Mouse (Mus musculus) thymus, postnatal 0 days (tissue): Measurements from ENCODE around the gene Mzf1. TPM values are rescaled to one million over a fixed set of nuclear protein-coding genes. Genes with fewer than 3 reads are reported as not detected.
A peak's percentile ranks its signal among the peaks of the same experiment; 100 is the strongest.

Experiments
- DNase-seq: peaks from one replicate; pipeline ENCODE4 v3.0.0-alpha.2; 2015; ENCODE audit warnings: low spot score
- polyA plus RNA-seq: library from polyadenylated mRNA; unstranded; fragments of >200 nt; fragmentation: Nextera tagmentation; extraction: Ambion mirVana; gene quantifications from 2 replicates; pipeline ENCODE4 v1.2.1, GENCODE M21; 2015

Mzf1 gene
- polyA plus RNA-seq, 1 experiment from 2014 or later = 1.6 TPM

DNA sequence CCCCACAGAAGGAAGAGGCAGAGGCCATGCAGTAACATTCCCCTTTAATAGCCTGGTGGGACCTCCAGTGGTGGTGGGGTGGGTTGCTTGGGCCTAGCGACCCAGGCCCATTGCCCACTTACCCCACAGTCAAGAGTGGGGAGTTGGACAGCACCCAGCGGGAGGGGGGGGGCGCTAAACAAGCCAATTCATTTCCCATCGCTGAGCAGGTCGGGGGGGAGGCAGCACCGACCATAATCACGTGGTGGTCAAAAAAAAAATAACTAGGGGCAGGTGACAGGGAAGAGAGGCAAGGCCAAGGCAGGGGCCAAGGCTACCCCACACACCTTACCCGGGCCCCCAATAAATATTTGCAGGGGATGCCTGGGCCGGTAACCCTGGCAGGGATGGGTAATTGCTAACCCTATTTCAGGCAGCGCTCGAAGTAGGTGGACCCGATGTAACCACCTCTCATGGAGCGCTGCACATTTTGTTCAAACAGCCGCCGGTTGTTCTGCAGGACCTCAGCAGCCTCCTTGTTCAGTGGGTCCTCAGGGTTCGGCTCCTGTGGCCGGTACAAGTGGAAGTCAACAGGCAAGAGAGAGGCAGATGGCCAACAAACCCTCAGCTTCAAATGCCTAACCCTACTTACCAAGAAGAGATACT lies 19.2 kb downstream of the Mzf1 start:
- no peak for DNase-seq

DNA sequence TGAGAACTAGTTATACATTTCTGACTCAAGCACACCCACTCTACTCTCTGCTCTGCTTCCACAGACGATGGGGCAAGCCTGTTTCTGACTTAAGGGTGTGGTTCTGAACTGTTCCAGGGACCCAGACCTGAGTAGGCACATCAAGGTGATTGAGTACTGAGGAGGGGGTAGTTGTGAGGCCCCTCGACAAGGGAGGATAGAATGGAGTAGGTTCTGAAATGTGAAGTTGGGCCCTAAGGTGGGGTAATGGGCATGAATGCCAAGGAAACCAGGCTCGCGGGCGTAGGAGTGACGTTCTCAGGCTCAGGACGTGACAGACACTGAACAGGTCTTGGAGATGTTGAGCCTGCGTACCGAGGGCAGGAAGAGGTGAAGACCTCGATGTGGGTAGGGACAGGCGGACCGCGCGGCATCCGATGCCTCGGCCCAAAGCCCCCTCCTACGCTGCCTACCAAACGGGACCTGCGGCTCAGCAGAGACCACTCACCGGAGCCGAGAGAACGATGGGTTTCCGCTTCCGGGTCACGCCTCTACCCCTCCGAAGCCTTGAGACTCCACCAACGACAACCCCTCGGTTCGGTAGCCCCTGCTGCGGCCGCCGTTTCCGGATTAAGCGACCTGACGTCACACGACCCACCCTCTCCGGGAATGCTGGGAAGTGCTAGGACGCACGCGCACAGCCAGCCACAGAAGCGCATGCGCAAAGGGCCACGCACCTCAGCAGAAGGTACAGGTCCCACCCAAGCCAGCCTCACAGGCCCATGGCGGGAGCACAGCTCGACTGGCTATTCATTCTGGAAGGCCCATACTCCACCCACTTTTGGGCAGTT lies 20.2 kb downstream of the Mzf1 start, which contains the start of gene Chmp2a:
Gene Chmp2a (minus strand): TSS at position 660 of the 830 bp plus-strand sequence.
- DNase-seq = peak; percentile 98

DNA sequence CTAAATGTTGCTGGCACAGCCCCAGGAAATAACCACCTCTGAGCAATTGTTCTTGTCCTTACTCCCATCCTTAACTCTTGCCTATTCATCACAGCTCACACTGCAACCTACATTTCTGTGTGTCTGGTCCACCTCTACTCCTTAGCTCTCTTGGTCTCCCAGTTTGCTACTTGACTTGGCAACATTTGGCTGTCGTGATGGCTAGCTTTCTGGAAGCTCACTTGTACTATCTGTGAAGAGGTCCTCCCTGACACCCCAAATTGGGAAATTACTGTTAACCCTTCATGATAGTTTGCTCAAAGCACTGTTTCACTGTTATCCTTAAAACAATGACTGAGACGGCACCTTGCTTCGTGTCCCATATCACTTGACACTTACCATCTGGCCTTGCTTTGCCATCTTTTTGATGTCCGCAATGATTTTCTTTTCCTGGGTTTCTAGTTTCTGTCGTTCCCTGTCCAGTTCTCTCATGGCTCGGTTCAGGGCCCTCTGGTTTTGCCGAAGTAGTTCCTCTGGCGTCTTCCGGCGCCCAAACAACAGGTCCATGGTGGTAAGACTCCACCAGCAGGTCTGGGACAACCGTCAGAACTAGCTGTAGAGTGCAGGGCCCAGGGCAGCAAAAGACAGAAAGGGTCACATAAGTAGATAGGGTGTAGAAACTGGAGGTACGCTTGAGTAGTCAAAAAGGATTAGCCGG lies 21.0 kb downstream of the Mzf1 start:
- no peak for DNase-seq

- DNase-seq = no peak
Observed at GRCm38 (mm10) chr7:13032541-13032940, 22.0 kb downstream of the Mzf1 start.

DNA sequence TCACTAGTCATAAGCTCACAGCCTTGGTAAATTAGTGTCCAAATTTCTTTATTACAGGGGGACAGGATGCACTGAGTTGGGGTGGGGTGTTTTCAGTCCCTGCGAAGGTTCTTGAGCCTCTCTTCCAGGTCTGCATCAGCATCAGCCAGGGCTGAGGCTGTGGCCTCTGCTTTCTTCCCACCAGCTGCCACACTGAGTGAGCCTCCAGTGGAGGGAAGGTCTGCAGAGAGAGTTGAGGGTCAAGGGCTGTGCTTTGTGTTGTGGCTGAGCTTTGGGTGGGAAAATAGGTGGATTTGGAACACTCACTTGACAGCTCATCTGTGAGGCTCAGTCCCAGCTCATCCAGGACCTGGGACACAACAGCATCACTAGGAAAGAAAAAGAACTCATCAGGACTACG lies 22.6 kb downstream of the Mzf1 start:
- no peak for DNase-seq

DNA sequence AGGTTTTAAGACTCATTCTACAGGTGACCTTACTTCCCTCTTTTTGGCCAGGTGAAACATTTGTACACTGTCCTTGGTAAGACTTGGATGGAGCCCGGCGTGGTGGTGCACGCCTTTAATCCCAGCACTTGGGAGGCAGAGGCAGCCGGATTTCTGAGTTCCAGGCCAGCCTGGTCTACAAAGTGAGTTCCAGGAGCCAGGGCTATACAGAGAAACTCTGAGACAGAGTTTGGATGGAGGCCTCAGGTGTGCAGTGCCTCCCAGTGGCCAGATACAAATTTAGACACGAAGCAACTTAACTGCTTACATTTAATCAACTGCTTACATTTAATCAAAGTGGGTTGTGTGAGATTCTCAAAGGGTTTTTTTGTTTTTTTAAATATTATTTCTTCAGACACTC lies 23.5 kb downstream of the Mzf1 start:
- peak; percentile 36 for DNase-seq

GRCm38 (mm10) chr7:13028986-13029385 lies 25.6 kb downstream of the Mzf1 start:
- DNase-seq = no peak

DNA sequence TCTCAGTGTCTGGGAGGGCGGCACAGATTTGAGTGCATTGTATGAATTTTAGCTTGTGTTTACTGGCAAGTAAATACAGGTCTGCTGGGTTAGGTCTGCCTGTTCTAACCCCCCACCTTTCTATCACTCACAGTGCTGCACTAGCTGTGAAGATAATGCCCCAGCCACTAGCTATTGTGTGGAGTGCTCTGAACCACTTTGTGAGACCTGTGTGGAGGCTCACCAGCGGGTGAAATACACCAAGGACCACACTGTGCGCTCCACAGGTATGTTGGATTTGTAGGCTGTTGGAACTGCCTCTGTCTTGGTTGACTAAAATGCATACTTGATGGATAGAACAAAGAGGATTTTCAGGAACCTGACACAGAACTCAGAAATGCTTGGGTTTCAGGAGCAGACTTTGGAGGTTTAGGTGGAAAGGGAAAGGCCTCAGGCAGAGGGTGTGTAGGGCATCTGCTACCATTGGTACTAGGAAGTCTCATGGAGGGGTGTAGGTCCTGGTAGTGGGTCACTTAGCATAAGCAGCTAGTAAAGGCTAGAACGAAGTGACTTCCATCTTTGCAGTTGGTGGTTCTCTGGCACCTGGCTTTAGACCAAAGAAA lies 29.0 kb downstream of the Mzf1 start:
- no peak for DNase-seq

- DNase-seq = peak; percentile 78
Observed at GRCm38 (mm10) chr7:13024805-13025204, 29.8 kb downstream of the Mzf1 start.

- peak; percentile 96 for DNase-seq
Observed at GRCm38 (mm10) chr7:13023928-13024731, 30.4 kb downstream of the Mzf1 start.

- DNase-seq = peak; percentile 79
Observed at GRCm38 (mm10) chr7:13022773-13023535, 31.6 kb downstream of the Mzf1 start.

DNA sequence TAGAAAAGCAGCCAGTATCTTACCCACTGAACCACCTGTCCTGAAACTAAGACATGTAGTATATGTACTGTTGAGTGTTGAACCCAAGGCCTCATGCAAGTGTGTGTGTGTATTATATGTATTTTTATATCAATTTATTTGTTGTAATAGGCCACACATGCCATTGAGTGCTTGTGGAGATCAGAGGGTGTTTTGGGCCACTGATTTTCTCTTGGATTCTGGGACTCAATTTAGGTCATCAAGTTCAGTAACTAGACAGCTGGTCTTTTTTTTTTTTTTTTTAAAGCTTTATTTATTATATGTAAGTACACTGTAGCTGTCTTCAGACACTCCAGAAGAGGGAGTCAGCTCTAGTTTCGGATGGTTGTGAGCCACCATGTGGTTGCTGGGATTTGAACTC lies 39.3 kb downstream of the Mzf1 start:
- no peak for DNase-seq

GRCm38 (mm10) chr7:13014275-13014839 lies 40.2 kb downstream of the Mzf1 start:
- DNase-seq = no peak

GRCm38 (mm10) chr7:13013671-13014070 lies 40.9 kb downstream of the Mzf1 start:
- DNase-seq = no peak

DNA sequence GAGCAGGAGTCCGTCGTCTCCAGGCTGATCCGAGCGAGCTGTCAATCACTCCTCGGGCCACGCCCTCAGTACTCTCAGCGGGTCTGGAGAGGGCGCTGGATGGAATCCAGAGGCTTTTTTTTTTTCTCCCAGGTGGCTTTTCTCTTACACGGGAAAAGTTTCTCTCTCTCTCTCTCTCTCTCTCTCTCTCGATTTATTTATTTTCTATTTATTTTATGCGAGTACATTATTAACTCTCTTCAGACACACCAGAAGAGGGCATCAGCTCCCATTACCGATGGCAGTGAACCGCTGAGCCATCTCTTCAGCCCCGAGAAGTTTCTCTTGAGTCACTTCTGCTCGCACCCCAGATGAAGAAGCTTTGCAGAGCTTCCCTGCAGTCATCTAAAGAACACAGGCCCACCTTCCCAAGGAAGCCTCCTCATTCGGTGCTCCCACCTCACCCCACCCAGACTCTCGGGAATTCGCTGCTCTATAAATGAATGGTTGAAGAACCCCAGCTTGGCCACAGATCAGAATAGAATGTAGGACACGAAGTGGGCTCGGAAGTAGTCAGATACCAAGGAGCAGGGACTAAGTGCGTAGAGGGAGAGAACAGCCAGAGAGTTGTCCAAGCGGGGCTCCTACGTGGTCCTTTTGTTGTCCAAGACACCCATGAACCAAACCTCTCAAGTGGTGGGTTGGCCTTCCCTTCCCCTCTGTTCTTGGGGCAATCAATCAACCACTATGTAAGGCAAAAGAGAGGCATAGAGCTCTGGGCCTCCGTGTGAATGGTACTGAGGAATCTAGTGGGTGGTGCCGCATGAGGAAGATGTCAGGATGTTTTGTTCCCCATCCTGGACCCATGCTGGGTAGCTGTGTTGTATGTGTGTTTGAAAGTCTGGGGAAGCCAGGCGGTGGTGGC lies 44.3 kb downstream of the Mzf1 start, which contains the start of gene Zbtb45:
Gene Zbtb45 (minus strand): TSS at position 30 of the 904 bp plus-strand sequence.
- DNase-seq = no peak

GRCm38 (mm10) chr7:13009143-13010004 lies 45.2 kb downstream of the Mzf1 start:
- DNase-seq = peak; percentile 95

- no peak for DNase-seq
Observed at GRCm38 (mm10) chr7:13007341-13008092, 47.0 kb downstream of the Mzf1 start.
